Mouse (Mus musculus) MEL (cell line): Measurements from ENCODE around the gene Mob2. TPM values are rescaled to one million over a fixed set of nuclear protein-coding genes. Genes with fewer than 3 reads are reported as not detected.

Experiments used
- DNase-seq: peaks from one replicate; pipeline ENCODE4 v3.0.0; 2011; ENCODE audit warnings: low read depth, low spot score
- H3K27ac ChIP-seq: 2 replicates; pipeline ENCODE4 v1.5.1; 2012; ENCODE audit warnings: low read depth, mild to moderate bottlenecking, control low read depth, low read length, moderate library complexity; ENCODE audit not compliant: control insufficient read depth
- H3K27me3 ChIP-seq, 2 experiments: fragments of 150-350 bp in 1 of 2; sonication (generic) in 1 of 2; 2 replicates each; pipeline ENCODE4 v1.6.1; 2012; ENCODE audit warnings: low read length in 2 of 2, mild to moderate bottlenecking in 2 of 2, improper control_type of control experiment in 1 of 2, moderate library complexity in 1 of 2; ENCODE audit not compliant: insufficient read depth in 2 of 2, control insufficient read depth in 1 of 2
- H3K36me3 ChIP-seq, 2 experiments: 2 replicates each; pipeline ENCODE4 v1.6.1; 2012 to 2014; ENCODE audit warnings: low read length in 2 of 2, improper control_type of control experiment in 1 of 2, inconsistent platforms in 1 of 2, mild to moderate bottlenecking in 1 of 2; ENCODE audit not compliant: insufficient read depth in 2 of 2, control insufficient read depth in 1 of 2
- H3K4me1 ChIP-seq, 2 experiments: fragments of 150-350 bp in 1 of 2; sonication (generic) in 1 of 2; 2 replicates each; pipeline ENCODE4 v1.6.1; 2012; ENCODE audit warnings: low read length in 2 of 2, improper control_type of control experiment in 1 of 2, mild to moderate bottlenecking in 1 of 2; ENCODE audit not compliant: insufficient read depth in 2 of 2, control insufficient read depth in 1 of 2
- H3K4me3 ChIP-seq, 2 experiments: fragments of 150-350 bp in 1 of 2; sonication (generic) in 1 of 2; 2 replicates each; pipeline ENCODE4 v1.5.1; 2012; ENCODE audit warnings: low read depth in 2 of 2, low read length in 2 of 2, mild to moderate bottlenecking in 2 of 2, moderate library complexity in 2 of 2, control low read depth in 1 of 2, improper control_type of control experiment in 1 of 2; ENCODE audit not compliant: control insufficient read depth in 1 of 2, insufficient read depth in 1 of 2
- H3K79me2 ChIP-seq: 2 replicates; pipeline ENCODE4 v1.6.1; 2012; ENCODE audit warnings: mild to moderate bottlenecking, low read length, moderate library complexity; ENCODE audit not compliant: control insufficient read depth, poor library complexity, insufficient read depth
- H3K9ac ChIP-seq: 2 replicates; pipeline ENCODE4 v1.6.1; 2012; ENCODE audit warnings: low read depth, mild to moderate bottlenecking, control low read depth, low read length, moderate library complexity; ENCODE audit not compliant: control insufficient read depth, poor library complexity, severe bottlenecking
- H3K9me3 ChIP-seq: fragments of 150-350 bp; sonication (generic); replicated peaks from 2 replicates; pipeline ENCODE4 v1.6.1; 2012; ENCODE audit warnings: mild to moderate bottlenecking, low read length, improper control_type of control experiment, moderate library complexity; ENCODE audit not compliant: insufficient read depth
- EP300 ChIP-seq, 2 experiments: IDR thresholded peaks; 2 replicates each; pipeline ENCODE4 v1.6.1; 2011; ENCODE audit warnings: improper control_type of control experiment in 2 of 2, low read length in 2 of 2, low read depth in 1 of 2, mild to moderate bottlenecking in 1 of 2
- ETS1 ChIP-seq: IDR thresholded peaks from 2 replicates; pipeline ENCODE4 v1.6.1; 2012; ENCODE audit warnings: low read depth, mild to moderate bottlenecking, inconsistent platforms, low read length, improper control_type of control experiment, moderate library complexity
- GATA1 ChIP-seq: IDR thresholded peaks from 2 replicates; pipeline ENCODE4 v1.6.1; 2011; ENCODE audit warnings: low read depth, low read length, improper control_type of control experiment
- MAX ChIP-seq: IDR thresholded peaks from 2 replicates; pipeline ENCODE4 v1.6.1; 2011; ENCODE audit warnings: low read length, improper control_type of control experiment
- MXI1 ChIP-seq: IDR thresholded peaks from 2 replicates; pipeline ENCODE4 v1.6.1; 2011; ENCODE audit warnings: mild to moderate bottlenecking, low read depth, low read length, improper control_type of control experiment
- TAL1 ChIP-seq: IDR thresholded peaks from 2 replicates; pipeline ENCODE4 v1.6.1; 2012; ENCODE audit warnings: mild to moderate bottlenecking, inconsistent platforms, low read length, moderate library complexity, mixed read lengths
- polyA plus RNA-seq, 2 experiments: library from polyadenylated mRNA; stranded (reverse) in 1 of 2; unstranded in 1 of 2; fragments of >175 nt in 1 of 2; fragments of >200 nt in 1 of 2; gene quantifications; 2 replicates each; pipeline versions ENCODE4 v1.2.1 to v1.2.4; 2012; ENCODE audit warnings: low replicate concordance in 2 of 2, low read depth in 1 of 2; ENCODE audit not compliant: insufficient read length in 2 of 2, insufficient read depth in 1 of 2, missing spikeins in 1 of 2
- total RNA-seq: library from RNA; depleted of rRNA; stranded (reverse); fragments of 300-350 nt; gene quantifications from 2 replicates; pipeline ENCODE4 v1.2.3, GENCODE M21; 2012

The Mob2 gene
- total and polyA plus RNA-seq, 3 experiments = 33.6 to 45.2 TPM; not detected in 1

- Histone ChIP-seq H3K36me3 (peaks cover 0 to 13% of the 10 kb centered on the region in 2 experiments; a peak in 3 of 4 replicates), H3K79me2 (peaks cover 42% of the 10 kb centered on the region), H3K27me3 (peaks cover 2 to 6% of the 10 kb centered on the region in 2 experiments), H3K27ac (no peak overlapping the region), H3K4me1 (peaks cover 4 to 16% of the 10 kb centered on the region in 2 experiments; a peak in 3 of 4 replicates), H3K9ac (peak overlapping the region; percentile 82), H3K9me3 (no peaks in the 10 kb centered on the region), H3K4me3 (peak overlapping the region; percentile 84 to 96)
- no peak for TF ChIP-seq TAL1
- TF ChIP-seq GATA1 = peak; percentile 11; the same call in 1 of the 2 replicates
- peak; percentile 27; the same call in 1 of the 2 replicates for TF ChIP-seq MXI1
- peak; percentile 46 for DNase-seq
These were observed 507 bp downstream of the Mob2 start for GRCm38 (mm10) chr7:142060185-142060930.

GRCm38 (mm10) chr7:142059024-142059423 is 1.8 kb downstream of the Mob2 start:
- H3K9me3 ChIP-seq = no peaks in the 10 kb centered on the region
- peaks cover 4 to 16% of the 10 kb centered on the region in 2 experiments; a peak in 3 of 4 replicates for H3K4me1 ChIP-seq
- H3K27ac ChIP-seq = no peak overlapping the region
- peaks cover 0 to 13% of the 10 kb centered on the region in 2 experiments for H3K36me3 ChIP-seq
- no peak overlapping the region for H3K4me3 ChIP-seq
- peak; percentile 41 for DNase-seq
- no peaks in the 10 kb centered on the region; a peak in 1 of 4 replicates for H3K27me3 ChIP-seq
- TF ChIP-seq TAL1 (peak; percentile 65), GATA1 (peak; percentile 32; the same call in 1 of the 2 replicates), MAX (no peak)
- peaks cover 42% of the 10 kb centered on the region for H3K79me2 ChIP-seq
- H3K9ac ChIP-seq = no peak overlapping the region

GRCm38 (mm10) chr7:142057121-142057520 is 3.7 kb downstream of the Mob2 start:
- H3K79me2 ChIP-seq = peaks cover 42% of the 10 kb centered on the region
- H3K9ac ChIP-seq = no peak overlapping the region
- DNase-seq = no peak
- peaks cover 0 to 13% of the 10 kb centered on the region in 2 experiments for H3K36me3 ChIP-seq
- no peaks in the 10 kb centered on the region for H3K27me3 ChIP-seq
- no peak for TF ChIP-seq ETS1
- TF ChIP-seq EP300 (IDR thresholded peaks at IDR 0.05; ENCODE audit: low read depth in 1 of 2, low read length in 2 of 2) = no peak
- no peak overlapping the region for H3K4me3 ChIP-seq
- H3K4me1 ChIP-seq = peaks cover 4 to 16% of the 10 kb centered on the region in 2 experiments; a peak in 3 of 4 replicates
- H3K9me3 ChIP-seq = no peaks in the 10 kb centered on the region
- H3K27ac ChIP-seq = no peak overlapping the region
